Mouse (Mus musculus): ENCODE results near the gene Ubash3b.

Ubash3b gene

GRCm38 (mm10) chr9:41161413-41161812 lies at the start of gene Ubash3b:
Gene Ubash3b, minus strand, starts transcription at chr9:41161697.
- no peak for DNase-seq (ENCODE audit: low spot score in 2 of 2)

DNA sequence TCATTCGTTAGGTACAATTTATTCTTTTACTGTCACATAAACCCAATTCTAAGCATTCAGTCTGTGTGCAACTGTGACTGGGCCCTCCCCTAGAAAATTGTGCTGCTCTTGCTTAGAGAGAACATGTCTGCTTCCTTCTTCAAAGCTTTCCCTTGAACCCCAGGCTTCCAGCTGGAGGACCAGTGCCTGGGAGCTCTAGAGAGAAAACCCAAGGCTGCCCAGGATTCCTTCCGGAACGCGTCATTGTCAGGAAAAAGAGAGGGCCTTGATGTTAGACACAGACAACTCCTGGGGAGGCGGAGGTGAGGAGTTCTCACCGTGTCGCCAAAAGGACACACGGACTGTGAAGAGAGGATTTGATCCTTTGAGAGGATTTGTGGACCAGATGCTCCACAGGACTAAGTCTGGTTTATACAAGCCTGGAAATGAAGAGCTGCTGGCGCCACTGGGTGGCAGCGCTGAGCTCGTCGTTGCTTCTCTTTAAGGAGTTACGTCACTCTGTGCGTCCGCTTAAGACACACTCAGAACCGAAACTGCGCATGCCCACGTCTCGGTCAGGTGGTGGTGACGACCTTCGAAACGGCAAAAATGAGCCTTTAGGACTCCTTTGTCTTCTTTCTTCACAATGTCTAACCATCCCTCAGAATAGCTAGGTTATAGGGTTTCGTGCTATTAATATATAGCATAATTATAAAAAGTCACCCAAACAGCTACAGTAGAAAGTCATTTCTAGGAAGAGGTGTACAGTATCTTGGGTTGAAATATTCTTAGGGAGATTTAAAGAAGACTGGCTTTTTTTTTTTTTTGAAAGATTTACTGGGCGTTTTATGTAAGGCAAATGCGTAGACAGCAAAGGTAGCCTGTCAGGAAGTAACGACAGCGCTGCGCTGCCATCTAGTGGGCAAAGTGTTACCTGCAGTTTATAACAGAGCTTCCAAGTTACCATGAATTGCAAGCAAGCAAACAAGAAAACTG lies 45.9 kb upstream of the Ubash3b start:
- DNase-seq (ENCODE audit: low spot score in 2 of 2), result peak; percentile 83 to 88

GRCm38 (mm10) chr9:41206717-41207116 lies 45.2 kb upstream of the Ubash3b start:
- DNase-seq (ENCODE audit: low spot score in 2 of 2), result no peak

DNA sequence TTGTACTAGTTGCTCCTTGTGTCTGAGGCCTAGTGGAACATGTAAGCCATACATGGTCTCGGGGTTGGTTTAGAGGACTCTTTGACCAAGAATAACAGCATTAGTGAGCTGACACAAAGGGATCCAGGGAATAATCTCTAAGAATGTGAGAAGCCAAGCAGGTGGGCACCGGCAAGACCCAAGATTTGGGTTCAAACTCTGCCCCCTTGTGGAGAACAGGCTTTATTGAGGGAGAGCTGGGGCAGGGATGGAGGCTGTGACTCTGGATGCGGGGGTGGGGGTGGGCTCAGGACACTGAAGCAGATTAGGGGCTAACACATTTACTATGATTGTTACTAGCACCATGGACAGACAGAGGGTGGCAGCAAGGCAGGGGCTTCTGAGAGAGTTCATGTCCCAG lies 43.8 kb upstream of the Ubash3b start:
- DNase-seq (ENCODE audit: low spot score in 2 of 2), result no peak

- DNase-seq (ENCODE audit: low spot score in 2 of 2), result no peak
These were observed 38.2 kb upstream of the Ubash3b start for GRCm38 (mm10) chr9:41199456-41200252.

- DNase-seq (ENCODE audit: low spot score in 2 of 2), result no peak
These were observed 37.2 kb upstream of the Ubash3b start for GRCm38 (mm10) chr9:41198501-41199265.

DNA sequence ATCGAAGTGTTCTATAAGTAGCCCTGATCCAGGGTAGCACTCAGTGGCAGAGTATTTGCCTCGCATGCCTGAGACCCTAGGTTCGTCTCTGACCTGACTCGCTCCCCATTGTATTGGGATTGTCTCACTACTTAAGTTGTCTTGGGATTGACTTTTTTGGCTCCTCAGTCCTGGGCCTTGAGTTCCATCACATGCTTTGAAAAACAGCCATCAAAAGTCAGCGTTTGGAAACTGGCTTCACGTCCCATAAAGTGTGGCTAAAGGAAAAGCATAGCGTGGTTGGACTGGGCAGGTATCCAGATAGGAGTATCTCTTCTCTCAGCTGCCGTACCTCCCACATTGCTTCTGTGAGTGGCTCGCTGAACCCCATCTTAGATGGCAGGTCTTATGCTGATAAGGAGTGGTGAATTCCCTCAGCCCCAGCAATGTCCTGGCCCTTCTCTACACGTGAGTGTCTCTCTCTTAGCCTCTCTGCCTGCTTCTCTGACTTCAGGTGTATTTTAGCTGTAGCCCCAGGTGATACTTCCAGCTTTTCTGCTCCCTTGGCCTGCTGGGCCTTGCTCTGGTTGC lies 34.3 kb upstream of the Ubash3b start:
- no peak for DNase-seq (ENCODE audit: low spot score in 2 of 2)

- DNase-seq (ENCODE audit: low spot score in 2 of 2), result no peak
These were observed 30.2 kb upstream of the Ubash3b start for GRCm38 (mm10) chr9:41191651-41192210.

GRCm38 (mm10) chr9:41190745-41191482 lies 29.4 kb upstream of the Ubash3b start:
- DNase-seq (ENCODE audit: low spot score in 2 of 2), result peak; percentile 34 to 66

DNA sequence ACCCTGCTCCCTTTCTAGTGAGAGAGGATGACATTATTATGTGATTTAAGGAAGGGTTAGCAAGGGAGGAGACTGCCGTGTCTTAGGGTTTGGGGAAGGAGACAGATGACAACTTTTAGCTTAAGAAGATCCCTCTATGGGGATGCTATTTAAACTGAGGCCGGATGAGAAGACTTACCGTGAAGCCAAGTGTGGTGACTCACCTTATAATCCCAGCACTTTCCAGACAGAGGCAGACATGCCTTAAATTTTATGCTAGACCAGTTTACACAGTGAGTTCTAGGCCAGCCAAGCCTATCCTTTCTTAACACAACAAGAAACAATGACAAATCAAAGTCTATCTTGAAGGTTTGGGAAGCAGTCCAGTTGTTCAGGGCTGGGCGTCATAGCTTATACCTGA lies 26.4 kb upstream of the Ubash3b start:
- DNase-seq (ENCODE audit: low spot score in 2 of 2), result no peak

DNA sequence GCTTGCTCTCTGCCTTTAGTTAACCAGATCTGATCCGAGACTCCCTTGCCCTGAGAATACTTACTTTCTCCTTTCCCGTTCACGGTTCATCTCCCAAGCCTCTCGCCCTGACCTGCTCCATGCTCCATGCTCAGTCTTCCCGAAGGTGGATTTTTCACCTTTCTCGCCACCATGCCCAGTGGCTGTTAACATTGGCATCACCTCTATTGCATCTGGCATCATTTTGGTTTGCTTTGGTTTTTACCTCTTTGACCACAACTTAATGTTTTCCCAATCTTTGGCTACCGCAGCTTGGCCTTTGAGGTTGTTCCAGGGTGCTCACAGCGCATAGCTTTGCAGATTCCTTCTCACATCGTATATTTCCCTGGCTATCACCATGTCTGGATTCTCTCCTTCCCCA lies 26.0 kb upstream of the Ubash3b start:
- DNase-seq (ENCODE audit: low spot score in 2 of 2), result no peak

- DNase-seq (ENCODE audit: low spot score in 2 of 2), result no peak
These were observed 23.8 kb upstream of the Ubash3b start for GRCm38 (mm10) chr9:41185331-41185730.

- peak in 1 of 2 experiments; percentile 16 for DNase-seq (ENCODE audit: low spot score in 2 of 2)
These were observed 21.1 kb upstream of the Ubash3b start for GRCm38 (mm10) chr9:41182550-41182949.

- DNase-seq (ENCODE audit: low spot score in 2 of 2), result no peak
These were observed 20.3 kb upstream of the Ubash3b start for GRCm38 (mm10) chr9:41181803-41182202.

DNA sequence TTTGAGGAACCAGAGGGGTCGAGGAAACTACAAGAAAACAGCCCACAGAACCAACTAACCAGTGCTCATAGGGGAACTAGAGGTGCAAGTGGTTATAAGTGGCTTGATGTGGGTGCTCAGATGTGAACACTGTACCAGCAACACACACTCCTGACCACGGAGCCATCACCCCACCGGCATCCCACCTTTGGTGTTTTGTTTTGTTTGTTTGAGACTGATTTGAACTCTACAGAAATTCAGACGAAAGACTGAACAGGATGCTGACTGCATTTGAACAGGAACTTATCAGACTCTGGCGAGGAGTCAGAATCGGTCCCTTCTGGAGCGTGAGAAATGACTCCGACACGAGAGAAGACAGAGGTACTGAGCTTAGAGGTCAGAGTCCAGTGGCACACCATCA lies 19.9 kb upstream of the Ubash3b start:
- DNase-seq (ENCODE audit: low spot score in 2 of 2), result no peak

DNA sequence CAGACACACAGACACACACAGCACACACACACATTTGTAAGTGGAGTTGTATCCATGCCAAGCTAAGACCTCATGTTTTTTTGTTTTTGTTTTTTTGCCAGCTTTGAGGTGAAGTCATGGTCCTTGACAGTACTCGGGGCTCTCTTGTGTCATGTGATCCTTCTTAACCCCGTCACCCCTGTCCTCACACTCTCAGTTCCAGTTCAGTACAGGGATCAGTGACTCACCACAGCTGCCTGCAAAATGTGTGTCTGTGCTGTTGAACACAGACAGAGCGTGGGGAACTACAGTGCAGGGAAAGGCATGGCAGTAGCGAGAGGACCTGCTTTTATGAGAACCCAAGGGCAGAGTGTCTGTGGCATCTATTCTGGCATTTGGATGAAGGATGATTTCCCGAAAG lies 17.6 kb upstream of the Ubash3b start:
- DNase-seq (ENCODE audit: low spot score in 2 of 2), result no peak

DNA sequence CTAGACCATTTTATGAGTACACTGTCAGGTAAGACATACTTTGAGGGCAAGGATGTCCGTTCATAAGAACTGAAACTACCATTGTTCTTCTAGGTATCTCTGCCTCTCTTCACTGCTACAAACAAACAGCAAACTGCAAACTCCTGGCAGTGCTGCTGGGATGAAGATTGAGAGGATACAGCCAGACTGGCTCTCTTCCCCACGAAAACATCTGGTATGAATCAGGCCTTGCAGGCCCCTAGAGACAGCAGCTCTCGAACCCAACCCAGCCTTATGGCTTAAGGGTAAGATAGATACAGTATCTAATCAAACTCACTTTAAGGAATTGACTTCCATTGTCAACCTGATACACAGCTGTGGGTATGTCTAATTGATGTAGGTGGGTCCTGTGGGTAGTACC lies 11.7 kb upstream of the Ubash3b start:
- DNase-seq (ENCODE audit: low spot score in 2 of 2), result no peak

- DNase-seq (ENCODE audit: low spot score in 2 of 2), result no peak
These were observed 10.9 kb upstream of the Ubash3b start for GRCm38 (mm10) chr9:41172426-41172825.

DNA sequence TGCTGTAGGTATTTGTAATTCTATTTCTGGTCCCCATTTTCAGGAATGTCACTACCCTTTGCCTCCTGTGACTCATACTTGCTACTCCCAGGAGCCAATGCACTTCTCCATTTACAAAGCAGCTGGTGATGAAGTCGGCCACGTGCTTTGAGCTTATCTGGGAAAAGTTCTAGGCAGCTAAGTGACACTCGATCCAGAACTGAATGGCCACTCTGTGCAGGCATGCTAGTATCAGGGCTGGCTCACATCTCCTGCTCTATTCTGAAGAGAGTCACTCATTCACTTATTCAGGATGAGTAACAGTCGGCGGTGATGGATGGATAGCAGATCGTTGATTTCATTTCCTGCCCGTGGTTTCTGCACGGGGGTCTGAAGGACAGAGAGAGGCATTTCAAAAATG lies 8.5 kb upstream of the Ubash3b start:
- no peak for DNase-seq (ENCODE audit: low spot score in 2 of 2)

GRCm38 (mm10) chr9:41168656-41169055 lies 7.2 kb upstream of the Ubash3b start:
- no peak for DNase-seq (ENCODE audit: low spot score in 2 of 2)

DNA sequence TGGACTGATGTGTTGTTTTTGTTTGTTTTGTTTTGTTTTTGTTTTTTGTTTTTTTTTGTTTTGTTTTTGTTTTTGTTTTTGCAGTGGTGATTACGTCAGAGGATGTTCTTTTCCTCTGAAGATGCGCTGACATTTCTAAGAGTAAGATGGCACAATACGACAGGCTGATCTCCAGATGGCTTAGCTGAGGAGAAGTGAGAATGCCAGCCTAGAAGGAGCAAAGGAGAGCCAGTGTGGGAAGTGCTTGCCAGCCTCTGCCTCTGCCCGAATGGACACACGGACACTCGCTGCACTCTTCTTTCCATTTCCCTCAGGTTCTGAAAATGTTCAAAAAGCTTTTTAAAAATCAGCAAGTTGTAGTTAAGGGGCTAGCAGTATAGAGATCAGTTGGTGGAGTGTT lies 6.7 kb upstream of the Ubash3b start:
- DNase-seq (ENCODE audit: low spot score in 2 of 2), result no peak

Data from spleen, postnatal 14 days (tissue).